29 mouse cellular contexts compared by ENCODE assay signal in genomic region chr5:89932999-89933398, GRCm38 (mm10). TPM values are rescaled to one million over a fixed set of nuclear protein-coding genes. Genes with fewer than 3 reads are reported as not detected.
A peak's percentile ranks its signal among the peaks of the same experiment; 100 is the strongest.
DNase-seq lines count a peak whose midpoint lies in the region; ATAC-seq and TF ChIP-seq lines count a peak whose summit lies in the region.
"Had no signal": no experiment of that assay in that cellular context is flagged by ENCODE, and none has a peak within 500 bp of the region (broad histone marks: within the 10 kb centered on the region; RNA-seq: fewer than 3 reads in every experiment).

No protein-coding gene starts in this region.

- no peak for TF ChIP-seq POLR2A in heart, adult 2 months (IDR thresholded peaks at IDR 0.05; ENCODE audit: insufficient read depth, low read depth, low read length)
- TF ChIP-seq POLR2A in MEL (IDR thresholded peaks at IDR 0.05; ENCODE audit: control insufficient read depth in 1 of 2, insufficient read depth in 1 of 2, low read depth in 1 of 2, low read length in 2 of 2, poor library complexity in 1 of 2) = no peak

- no peak overlapping the region for H3K4me2 ChIP-seq in kidney, postnatal 0 days (ENCODE audit: low read length)
- H3K4me2 ChIP-seq: embryonic facial prominence, embryonic 15.5 days; forebrain, embryonic 13.5 days; heart, embryonic 12.5 days; kidney, embryonic 15.5 days; limb, embryonic 13.5 days; liver, embryonic 11.5 days; neural tube, embryonic 15.5 days; stomach, embryonic 15.5 days had no signal

- H3K79me2 ChIP-seq in heart, adult 2 months (replicated peaks; ENCODE audit: control insufficient read depth, insufficient read depth, low read length) = no peaks in the 10 kb centered on the region
- no peaks in the 10 kb centered on the region for H3K79me2 ChIP-seq in MEL (ENCODE audit: control insufficient read depth, insufficient read depth, low read length, poor library complexity)

- H3K9me3 ChIP-seq in kidney, postnatal 0 days (replicated peaks; ENCODE audit: low read length) = no peaks in the 10 kb centered on the region
- H3K9me3 ChIP-seq in MEL (replicated peaks; ENCODE audit: insufficient read depth, low read length) = no peaks in the 10 kb centered on the region
- H3K9me3 ChIP-seq: embryonic facial prominence, embryonic 10.5 days; embryonic facial prominence, embryonic 15.5 days; forebrain, embryonic 13.5 days; heart, embryonic 12.5 days; kidney, embryonic 15.5 days; limb, embryonic 13.5 days; neural tube, embryonic 15.5 days; stomach, embryonic 15.5 days had no signal

- H3K27ac ChIP-seq in heart, adult 2 months = no peak overlapping the region
- no peak overlapping the region for H3K27ac ChIP-seq in kidney, postnatal 0 days
- H3K27ac ChIP-seq in MEL (ENCODE audit: control insufficient read depth, low read depth, low read length) = no peak overlapping the region
- H3K27ac ChIP-seq: embryonic facial prominence, embryonic 10.5 days; embryonic facial prominence, embryonic 15.5 days; forebrain, embryonic 13.5 days; kidney, embryonic 15.5 days; limb, embryonic 13.5 days; neural tube, embryonic 15.5 days; stomach, embryonic 15.5 days had no signal

- no peak for TF ChIP-seq RAD21 in MEL (IDR thresholded peaks at IDR 0.05; ENCODE audit: low read depth, low read length)

- peak; percentile 57 for TF ChIP-seq CTCF in heart, adult 2 months (IDR thresholded peaks at IDR 0.05)
- peak; percentile 20; the same call in 1 of the 2 replicates for TF ChIP-seq CTCF in kidney, postnatal 0 days (IDR thresholded peaks at IDR 0.05; ENCODE audit: low read depth)
- 0 out of 6 replicates have a peak, but pooled peaks of 1 of the 3 experiments have one; percentile 0 for TF ChIP-seq CTCF in MEL (IDR thresholded peaks at IDR 0.05 in 2 of 3, conservative IDR thresholded peaks at IDR 0.05 in 1 of 3; ENCODE audit: control insufficient read depth in 1 of 3, insufficient read depth in 1 of 3, low read depth in 2 of 3, low read length in 3 of 3, poor library complexity in 1 of 3, severe bottlenecking in 1 of 3)

- no peaks in the 10 kb centered on the region for H3K36me3 ChIP-seq in heart, adult 2 months (ENCODE audit: control insufficient read depth, insufficient read depth, low read length)
- H3K36me3 ChIP-seq in kidney, postnatal 0 days (ENCODE audit: insufficient read depth, low read length) = no peaks in the 10 kb centered on the region
- no peaks in the 10 kb centered on the region for H3K36me3 ChIP-seq in MEL (ENCODE audit: control insufficient read depth in 1 of 2, insufficient read depth in 2 of 2, low read length in 2 of 2)
- H3K36me3 ChIP-seq: embryonic facial prominence, embryonic 10.5 days; embryonic facial prominence, embryonic 15.5 days; heart, embryonic 12.5 days; kidney, embryonic 15.5 days; limb, embryonic 13.5 days; neural tube, embryonic 15.5 days; stomach, embryonic 15.5 days had no signal

- H3K27me3 ChIP-seq in heart, adult 2 months (ENCODE audit: control insufficient read depth, insufficient read depth, low read length) = no peaks in the 10 kb centered on the region
- no peaks in the 10 kb centered on the region for H3K27me3 ChIP-seq in kidney, postnatal 0 days (ENCODE audit: insufficient read depth, low read length)
- H3K27me3 ChIP-seq in MEL (ENCODE audit: control insufficient read depth in 1 of 2, insufficient read depth in 2 of 2, low read length in 2 of 2) = no peaks in the 10 kb centered on the region
- H3K27me3 ChIP-seq: embryonic facial prominence, embryonic 15.5 days; forebrain, embryonic 13.5 days; heart, embryonic 12.5 days; kidney, embryonic 15.5 days; limb, embryonic 13.5 days; neural tube, embryonic 15.5 days; stomach, embryonic 15.5 days had no signal

- no peak for TF ChIP-seq EP300 in heart, adult 2 months (IDR thresholded peaks at IDR 0.05; ENCODE audit: insufficient read depth, low read depth, low read length)
- TF ChIP-seq EP300 in MEL (IDR thresholded peaks at IDR 0.05; ENCODE audit: low read depth in 1 of 2, low read length in 2 of 2) = no peak

- H3K4me1 ChIP-seq in heart, adult 2 months (ENCODE audit: control insufficient read depth, insufficient read depth, low read length) = no peaks in the 10 kb centered on the region
- no peaks in the 10 kb centered on the region for H3K4me1 ChIP-seq in kidney, postnatal 0 days (replicated peaks; ENCODE audit: insufficient read depth, low read length)
- no peaks in the 10 kb centered on the region for H3K4me1 ChIP-seq in MEL (ENCODE audit: control insufficient read depth in 1 of 2, insufficient read depth in 2 of 2, low read length in 2 of 2)
- H3K4me1 ChIP-seq: embryonic facial prominence, embryonic 10.5 days; embryonic facial prominence, embryonic 15.5 days; forebrain, embryonic 13.5 days; heart, embryonic 12.5 days; kidney, embryonic 15.5 days; limb, embryonic 13.5 days; neural tube, embryonic 15.5 days; stomach, embryonic 15.5 days had no signal

- no peak for DNase-seq in heart, adult 2 months
- DNase-seq in heart, adult 8-10 months (ENCODE audit: low spot score) = no peak
- no peak for DNase-seq in kidney, postnatal 0 days (ENCODE audit: low spot score)
- DNase-seq in kidney, adult 8-10 months = no peak
- DNase-seq in MEL (ENCODE audit: low read depth, low spot score) = no peak
- peak; percentile 21 for DNase-seq in brain, adult 2 months (ENCODE audit: low read depth, low spot score)
- DNase-seq in layer of hippocampus, adult 18-20 months (ENCODE audit: low spot score in 2 of 2) = no peak
- no peak for DNase-seq in right cerebral cortex, postnatal 10 days (ENCODE audit: low spot score in 2 of 2)
- DNase-seq: adrenal gland, adult 2 months; B cell, adult 2 months; cerebellum, adult 11 months; cerebellum, postnatal 10 days; kidney, postnatal 36 days; lung, postnatal 4 days; midbrain, embryonic 14.5 days; retina, postnatal 1 day; right cerebral cortex, postnatal 25 days; thymus, postnatal 14 days had no signal

- no peak for ATAC-seq in kidney, postnatal 0 days (replicated peaks; ENCODE audit: low FRiP score, low read depth)
- ATAC-seq: activated CD4-positive, CD25-positive, alpha-beta regulatory T cell, adult 4 months; forebrain, embryonic 13.5 days; intestine, embryonic 16.5 days had no signal

- H3K4me3 ChIP-seq in heart, adult 2 months = no peak overlapping the region
- no peak overlapping the region for H3K4me3 ChIP-seq in kidney, postnatal 0 days (replicated peaks; ENCODE audit: low read depth, low read length)
- H3K4me3 ChIP-seq in MEL (ENCODE audit: control insufficient read depth in 1 of 2, insufficient read depth in 1 of 2, low read depth in 2 of 2, low read length in 2 of 2) = no peak overlapping the region
- H3K4me3 ChIP-seq: embryonic facial prominence, embryonic 10.5 days; embryonic facial prominence, embryonic 15.5 days; forebrain, embryonic 13.5 days; heart, embryonic 12.5 days; kidney, embryonic 15.5 days; limb, embryonic 13.5 days; neural tube, embryonic 15.5 days; stomach, embryonic 15.5 days had no signal

- 71% methylated on average over 6 of the region's 6 CpGs for WGBS in heart, adult 2 months
- WGBS in kidney, postnatal 0 days = 88% methylated on average over 6 of the region's 6 CpGs

- intact Hi-C loops in heart, adult 2 months (cut with DNase I) = loop anchor here (2.0 kb wide), 1 partner anchor 94 kb away; no protein-coding TSS in a partner anchor

- no peak overlapping the region for H3K9ac ChIP-seq in heart, adult 2 months (ENCODE audit: low read depth, low read length)
- no peak overlapping the region for H3K9ac ChIP-seq in kidney, postnatal 0 days (ENCODE audit: low read depth, low read length)
- H3K9ac ChIP-seq in MEL (ENCODE audit: control insufficient read depth, low read depth, low read length, poor library complexity, severe bottlenecking) = no peak overlapping the region
- H3K9ac ChIP-seq: embryonic facial prominence, embryonic 15.5 days; forebrain, embryonic 13.5 days; heart, embryonic 12.5 days; kidney, embryonic 15.5 days; limb, embryonic 13.5 days; neural tube, embryonic 15.5 days; stomach, embryonic 15.5 days had no signal

TF ChIP-seq in MEL, 35 proteins besides CTCF, POLR2A, EP300 and RAD21:
- TF ChIP-seq CHD2 (IDR thresholded peaks at IDR 0.05; ENCODE audit: low read length) (no peak), SMC3 (IDR thresholded peaks at IDR 0.05; ENCODE audit: low read depth, low read length) (peak; percentile 22)

RNA-seq across cellular contexts. Expression of gene Adamts3, which starts 49.9 kb away (rescaled TPM):
- total RNA-seq in heart, adult 2 months (2021) = 1 to 10 TPM; 4.3 to 5.3 TPM
- polyA plus RNA-seq in heart, adult 2 months (2012; rRNA removed) = 1.9 and 5.5 TPM in 2 replicates
- 1 to 10 TPM; 2.5 to 5.1 (median 3.3) TPM for total RNA-seq in heart, adult 8-10 months (2022)
- 1.1 and 1.2 TPM in 2 replicates for polyA plus RNA-seq in kidney, postnatal 0 days (2015; fragmentation: Nextera tagmentation; extraction: Ambion mirVana)
- total RNA-seq in MEL (2012; rRNA removed) = 11.4 and 13.6 TPM in 2 replicates
- polyA plus RNA-seq in MEL (2012; ENCODE audit: insufficient read depth in 1 of 2, insufficient read length in 2 of 2, low read depth in 1 of 2, low replicate concordance in 2 of 2, missing spikeins in 1 of 2) = 10 to 100 TPM in 1 of 2 experiments, not detected in 1; 15.7 TPM
- total RNA-seq in layer of hippocampus, adult 18-20 months (2021) = 10 to 100 TPM; 18.9 to 20.1 TPM
